Mouse (Mus musculus): Measurements from ENCODE around the gene Hoxd3. TPM values are rescaled to one million over a fixed set of nuclear protein-coding genes. Genes with fewer than 3 reads are reported as not detected.

Gene Hoxd3
- total RNA-seq, 2 experiments from 2014 or later = not detected

DNA sequence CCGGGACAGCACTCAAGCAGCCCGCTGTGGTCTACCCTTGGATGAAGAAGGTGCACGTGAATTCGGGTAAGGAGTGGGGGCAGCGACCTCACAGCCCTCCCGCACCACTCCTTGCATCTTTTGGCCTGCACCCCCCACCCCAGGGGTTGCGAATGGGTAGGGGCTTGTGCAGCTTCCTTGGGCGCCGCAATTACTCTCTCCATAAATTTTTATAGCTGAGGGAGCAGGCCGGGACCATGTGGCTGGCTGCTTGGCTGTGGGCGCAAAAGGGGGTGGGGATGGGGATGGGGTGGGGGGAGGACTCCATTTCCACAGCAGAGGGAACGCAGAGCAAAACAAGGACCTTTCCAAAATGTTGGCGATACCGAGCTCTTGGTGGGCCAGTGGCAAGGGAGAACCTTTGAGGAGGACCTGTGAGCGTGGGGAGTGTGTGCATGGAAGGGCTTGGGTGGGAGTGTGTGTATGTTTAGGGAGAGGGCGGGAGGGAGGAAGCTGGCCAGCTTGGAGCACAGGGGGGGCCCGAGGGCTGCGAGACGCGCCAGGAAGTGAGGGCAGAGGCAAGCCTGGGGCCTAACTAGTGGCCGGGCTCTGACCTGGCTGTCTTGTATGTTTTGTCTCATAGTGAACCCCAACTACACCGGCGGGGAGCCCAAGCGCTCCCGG, 16.0 kb downstream of the Hoxd3 start:
- DNase-seq = no peak

DNA sequence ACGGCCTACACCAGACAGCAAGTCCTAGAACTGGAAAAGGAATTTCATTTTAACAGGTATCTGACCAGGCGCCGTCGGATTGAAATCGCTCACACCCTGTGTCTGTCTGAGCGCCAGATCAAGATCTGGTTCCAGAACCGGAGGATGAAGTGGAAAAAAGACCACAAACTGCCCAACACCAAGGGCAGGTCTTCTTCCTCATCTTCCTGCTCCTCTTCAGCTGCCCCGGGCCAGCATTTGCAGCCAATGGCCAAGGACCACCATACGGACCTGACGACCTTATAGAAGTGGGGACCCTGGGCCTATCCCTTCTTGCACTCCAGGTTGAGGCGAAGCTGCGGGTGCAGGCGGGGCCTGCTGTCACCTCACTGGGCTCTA, 16.6 kb downstream of the Hoxd3 start:
- DNase-seq = no peak

- no peak for DNase-seq
These were observed 18.6 kb downstream of the Hoxd3 start for GRCm38 (mm10) chr2:74730331-74730730.

DNA sequence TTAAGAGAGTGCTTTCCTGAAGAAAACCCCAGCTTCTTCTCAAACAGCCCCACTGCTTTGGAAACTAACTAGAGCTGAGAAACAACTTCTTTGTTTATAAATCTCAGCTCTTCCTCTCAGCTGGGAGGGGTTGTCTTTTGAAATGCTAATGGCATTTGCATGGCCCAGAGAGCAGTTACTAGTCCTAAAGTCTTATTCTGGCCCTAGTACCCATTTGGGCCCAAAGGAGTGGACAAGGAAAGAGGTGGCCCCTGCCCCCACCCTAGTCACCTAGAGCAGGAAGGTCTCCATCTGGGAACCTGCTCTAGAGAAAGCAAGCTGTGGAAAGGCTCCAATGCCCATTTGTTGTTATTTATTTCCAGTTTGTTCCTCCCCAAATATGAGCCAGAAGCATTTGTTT, 19.3 kb downstream of the Hoxd3 start:
- DNase-seq = no peak

GRCm38 (mm10) chr2:74731799-74732512, 20.2 kb downstream of the Hoxd3 start:
- DNase-seq = no peak

- DNase-seq = no peak
These were observed 21.0 kb downstream of the Hoxd3 start for GRCm38 (mm10) chr2:74732513-74733316.

DNA sequence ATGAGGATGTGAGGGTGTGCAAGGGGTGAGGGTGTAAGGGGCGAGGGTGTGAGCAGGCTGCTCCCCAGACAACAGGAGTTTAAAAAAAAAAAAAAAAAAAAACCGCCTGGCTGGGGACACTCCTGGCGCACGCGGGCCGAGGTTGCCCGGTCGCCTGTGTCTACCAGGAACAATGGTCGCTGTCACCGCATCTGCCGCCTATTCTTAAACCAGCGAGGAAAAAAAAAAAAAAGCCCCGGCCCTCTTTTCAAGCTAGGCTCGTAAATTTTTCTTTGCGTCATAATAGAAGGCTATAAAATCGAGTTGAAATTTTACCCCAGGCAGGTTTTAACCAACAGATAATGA, 21.6 kb downstream of the Hoxd3 start:
- no peak for DNase-seq

GRCm38 (mm10) chr2:74733765-74734164, 22.0 kb downstream of the Hoxd3 start:
- no peak for DNase-seq

DNA sequence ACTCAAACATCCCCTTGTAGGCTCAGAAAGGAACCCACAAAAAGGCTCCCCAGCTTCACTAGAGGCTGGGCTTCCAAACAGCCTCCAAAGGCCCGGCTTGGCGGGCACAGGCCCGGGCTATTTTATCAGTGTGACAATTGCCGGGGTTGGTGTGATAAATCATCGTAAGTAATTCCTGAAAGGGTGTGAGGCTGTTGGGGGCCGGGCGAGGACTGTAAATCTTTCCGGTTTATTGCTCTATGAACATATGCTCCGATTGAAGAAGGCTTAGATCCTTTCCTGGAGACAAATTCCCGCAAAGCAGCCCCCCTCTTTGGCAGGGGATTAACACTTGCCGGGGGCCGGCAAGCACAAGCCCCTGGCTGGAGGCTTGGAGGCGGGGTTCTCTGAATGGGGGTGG, 22.7 kb downstream of the Hoxd3 start:
- no peak for DNase-seq

- DNase-seq = no peak
These were observed 23.5 kb downstream of the Hoxd3 start for GRCm38 (mm10) chr2:74734996-74735811.

- DNase-seq = no peak
These were observed 24.3 kb downstream of the Hoxd3 start for GRCm38 (mm10) chr2:74735851-74736687.

DNA sequence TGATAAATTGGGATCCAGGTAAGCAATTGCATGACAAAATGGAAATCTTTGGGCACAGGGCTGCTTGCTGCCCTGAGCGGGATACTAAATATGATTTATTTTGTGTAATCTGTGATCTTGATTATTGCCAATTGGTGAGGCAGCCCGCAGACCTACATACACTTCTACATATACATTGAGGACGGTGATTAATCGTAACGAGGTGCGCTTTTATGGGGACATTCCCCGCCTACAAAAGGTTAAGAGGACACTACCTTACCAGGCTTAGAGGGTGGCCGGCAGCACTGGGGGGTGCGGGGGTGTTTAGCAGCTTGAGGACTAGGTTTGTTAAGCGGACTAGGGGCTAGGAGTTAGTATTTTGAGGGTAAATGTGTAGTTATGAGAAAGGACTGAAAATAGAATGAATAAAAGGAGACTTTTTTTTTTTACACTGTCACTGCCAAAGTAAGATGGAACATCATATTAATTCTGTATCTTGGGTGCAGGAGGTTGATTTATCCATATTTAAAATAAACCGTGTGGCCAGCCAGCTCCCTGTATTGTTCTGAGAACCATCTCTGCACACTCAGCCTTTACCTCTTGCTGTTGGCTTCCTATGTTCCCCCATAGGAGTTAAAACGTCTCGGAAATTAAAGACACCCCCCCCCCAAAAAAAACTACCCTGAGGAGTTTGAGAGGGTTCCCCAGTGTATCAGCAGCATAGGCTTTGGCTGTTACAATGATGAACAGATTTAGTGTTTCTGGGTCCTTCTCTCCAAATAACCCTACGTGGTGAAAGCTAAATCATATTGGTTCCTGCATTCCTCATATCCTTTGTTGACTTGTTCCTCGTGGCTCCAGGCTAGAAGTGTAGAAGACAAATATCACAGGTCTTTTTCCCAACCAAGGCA, 25.2 kb downstream of the Hoxd3 start:
- DNase-seq = no peak

- DNase-seq = no peak
These were observed 25.9 kb downstream of the Hoxd3 start for GRCm38 (mm10) chr2:74737578-74738070.

- DNase-seq = no peak
These were observed 27.1 kb downstream of the Hoxd3 start for GRCm38 (mm10) chr2:74738623-74739475.

- DNase-seq = no peak
These were observed 27.7 kb downstream of the Hoxd3 start for GRCm38 (mm10) chr2:74739476-74739800.

DNA sequence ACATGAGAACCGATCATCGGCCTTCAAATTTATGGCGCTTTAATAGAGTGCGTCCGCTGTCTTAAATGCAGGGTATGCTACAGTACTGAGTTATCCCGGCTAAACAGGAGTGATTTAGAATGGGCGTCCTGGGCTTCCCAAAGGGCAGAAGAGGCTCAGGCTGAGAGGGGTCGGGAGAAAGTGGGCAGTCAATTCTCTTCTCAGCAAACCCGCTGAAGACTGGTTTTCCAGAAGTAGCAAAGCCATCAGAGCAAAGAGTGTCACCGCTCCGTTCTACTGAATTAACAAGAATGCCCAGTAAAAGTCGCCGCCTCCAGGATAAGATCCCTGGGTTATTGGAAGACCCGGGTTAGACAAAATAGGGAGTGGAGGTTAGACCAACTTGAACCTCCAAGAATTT, 28.1 kb downstream of the Hoxd3 start:
- DNase-seq = no peak

DNA sequence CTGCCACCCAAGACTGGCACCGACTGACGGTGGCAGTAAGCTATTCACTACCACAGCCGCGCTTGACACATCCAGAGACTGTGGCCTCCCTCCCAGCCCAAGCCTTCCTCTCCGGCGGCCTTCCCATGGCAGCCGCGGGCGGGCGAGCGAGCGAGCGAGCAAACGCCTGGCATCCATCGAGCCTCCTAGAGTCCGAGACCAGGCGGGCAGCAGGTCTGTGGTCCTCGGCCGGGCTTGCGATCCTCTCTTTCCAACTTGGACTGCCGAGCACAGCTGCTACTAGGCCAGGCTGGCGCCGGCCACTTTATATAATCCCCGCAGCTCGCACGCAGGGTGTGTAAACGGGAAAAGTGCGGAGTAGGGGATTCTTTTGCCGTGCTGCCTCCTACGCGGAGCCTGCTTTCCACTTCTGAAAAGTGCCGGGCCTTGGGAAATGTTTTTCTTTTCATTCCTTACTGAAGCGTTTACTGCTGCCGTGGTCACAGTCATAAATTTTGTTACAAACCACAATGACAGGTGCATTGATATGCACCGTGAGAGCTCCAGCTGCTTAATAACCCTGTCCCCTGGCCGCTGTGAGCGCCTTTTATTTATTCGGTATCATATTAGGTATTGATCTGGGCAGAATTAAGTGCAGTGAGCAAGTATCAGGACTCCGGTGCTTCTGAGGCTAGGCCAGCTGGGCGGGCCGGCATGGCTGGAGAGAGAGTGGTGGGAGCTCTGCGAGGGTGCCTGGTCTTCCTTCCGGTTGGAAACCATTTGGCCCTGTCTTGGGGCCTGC, 28.8 kb downstream of the Hoxd3 start:
- DNase-seq = no peak

DNA sequence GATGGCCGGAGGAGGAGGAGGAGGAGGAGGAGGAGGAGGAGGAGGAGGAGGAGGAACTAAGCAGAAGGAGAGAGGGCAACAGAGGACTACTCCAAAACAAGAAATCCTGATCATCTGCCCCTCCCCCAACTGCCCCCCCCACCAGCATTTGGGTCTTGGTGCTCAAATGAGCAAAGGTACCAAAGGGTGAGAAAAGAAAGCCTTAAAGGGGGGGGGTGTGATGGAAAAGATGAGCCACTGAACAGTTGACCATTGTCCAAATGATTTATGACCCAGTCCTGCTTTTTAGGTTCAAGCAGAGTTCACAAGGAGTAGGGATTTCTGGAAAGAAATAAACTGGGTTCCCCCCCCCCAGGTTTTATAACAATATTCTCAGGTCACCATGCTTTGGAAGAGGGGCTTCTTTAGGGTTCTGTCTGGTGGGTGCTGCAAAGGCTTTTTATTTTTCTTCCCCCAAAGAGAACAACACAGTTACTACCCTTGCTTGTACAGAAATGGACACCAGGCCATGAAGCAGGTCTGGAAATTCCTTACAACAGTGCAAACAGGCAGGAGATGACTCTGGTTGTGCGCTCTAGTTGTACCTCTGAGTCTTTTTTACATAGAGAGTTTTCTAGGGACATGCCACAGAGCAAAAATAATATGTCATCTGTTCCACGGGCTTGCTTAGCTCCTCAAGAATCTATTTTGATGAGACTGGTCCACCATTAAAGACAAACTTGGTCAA, 29.7 kb downstream of the Hoxd3 start:
- no peak for DNase-seq

Data from gastrocnemius, postnatal 25 days (tissue).